Mouse (Mus musculus) kidney, embryonic 15.5 days (tissue): ENCODE data around the gene Cracr2a. TPM values are rescaled to one million over a fixed set of nuclear protein-coding genes. Genes with fewer than 3 reads are reported as not detected.

Experiments used
- ATAC-seq: fragments of 200-750 bp; cut with Nextera tagmentation; replicated peaks from 2 replicates; pipeline ENCODE4 v1.8.0; 2017; ENCODE audit warnings: moderate TSS enrichment; ENCODE audit not compliant: low FRiP score
- H3K27ac ChIP-seq: fragments of 300-500 bp; sonication (generic); 2 replicates; pipeline ENCODE4 v1.5.1; 2015; ENCODE audit warnings: mild to moderate bottlenecking, inconsistent platforms
- H3K27me3 ChIP-seq: fragments of 300-500 bp; sonication (generic); 2 replicates; pipeline ENCODE4 v1.6.1; 2015; ENCODE audit warnings: inconsistent platforms
- H3K36me3 ChIP-seq: fragments of 300-500 bp; sonication (generic); 2 replicates; pipeline ENCODE4 v1.6.1; 2015; ENCODE audit warnings: inconsistent platforms
- H3K4me1 ChIP-seq: fragments of 300-500 bp; sonication (generic); 2 replicates; pipeline ENCODE4 v1.6.1; 2015; ENCODE audit warnings: inconsistent platforms
- H3K4me2 ChIP-seq: fragments of 300-500 bp; sonication (generic); 2 replicates; pipeline ENCODE4 v1.6.1; 2015; ENCODE audit warnings: moderate library complexity, mild to moderate bottlenecking, inconsistent platforms
- H3K4me3 ChIP-seq: fragments of 300-500 bp; sonication (generic); replicated peaks from 2 replicates; pipeline ENCODE4 v1.5.1; 2015; ENCODE audit warnings: mild to moderate bottlenecking, inconsistent platforms
- H3K9ac ChIP-seq: fragments of 300-500 bp; sonication (generic); 2 replicates; pipeline ENCODE4 v1.6.1; 2015; ENCODE audit warnings: mild to moderate bottlenecking, inconsistent platforms
- H3K9me3 ChIP-seq: fragments of 300-500 bp; sonication (generic); replicated peaks from 2 replicates; pipeline ENCODE4 v1.6.1; 2016; ENCODE audit warnings: inconsistent platforms
- WGBS: fragments of 180-500 bp; shearing (Covaris S2); methylation state at CpG from one replicate; pipeline ENCODE4 v1.1.7; 2015; ENCODE audit warnings: mixed read lengths; 5-methylcytosine and 5-hydroxymethylcytosine counted together
- polyA plus RNA-seq: library from polyadenylated mRNA; unstranded; fragments of >200 nt; fragmentation: Nextera tagmentation; extraction: Ambion mirVana; gene quantifications from 2 replicates; pipeline ENCODE4 v1.2.1, GENCODE M21; 2015

Cracr2a gene
- polyA plus RNA-seq, 1 experiment from 2014 or later: 1.9 TPM

DNA sequence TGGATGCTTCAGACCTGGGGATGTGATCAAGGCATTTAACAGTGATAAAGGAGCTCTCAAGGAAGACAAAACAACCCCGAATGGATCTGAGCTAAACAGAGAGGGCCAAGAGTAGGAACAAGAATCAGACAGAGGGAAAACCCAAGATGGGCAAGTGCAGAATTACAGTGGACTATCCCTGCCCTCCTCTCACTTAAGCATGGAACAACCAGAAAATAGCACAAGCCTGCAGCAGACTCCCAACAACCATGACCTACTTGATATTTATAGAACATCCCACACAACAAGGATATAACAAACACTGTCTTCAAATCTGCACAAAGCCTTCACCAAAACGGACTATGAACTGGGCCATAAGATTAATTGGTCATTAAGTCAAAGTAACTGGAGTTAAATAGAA lies 23.0 kb upstream of the Cracr2a start:
- H3K9ac ChIP-seq: no peak overlapping the region
- no peak overlapping the region for H3K4me2 ChIP-seq
- no peak for ATAC-seq
- WGBS: 60% methylated on average over 2 of the region's 2 CpGs
- H3K27ac ChIP-seq: no peak overlapping the region
- H3K36me3 ChIP-seq: no peaks in the 10 kb centered on the region
- no peak overlapping the region for H3K4me3 ChIP-seq
- H3K9me3 ChIP-seq: no peaks in the 10 kb centered on the region
- H3K4me1 ChIP-seq: 0 out of 2 replicates have a peak, but pooled peaks cover 2% of the 10 kb centered on the region
- H3K27me3 ChIP-seq: peaks cover 24% of the 10 kb centered on the region

GRCm38 (mm10) chr6:127539226-127539625 lies 21.9 kb upstream of the Cracr2a start:
- no peak overlapping the region for H3K9ac ChIP-seq
- WGBS: 85% methylated on average over 4 of the region's 4 CpGs
- no peak overlapping the region for H3K27ac ChIP-seq
- no peaks in the 10 kb centered on the region for H3K9me3 ChIP-seq
- no peak for ATAC-seq
- no peak overlapping the region for H3K4me3 ChIP-seq
- no peaks in the 10 kb centered on the region for H3K36me3 ChIP-seq
- no peak overlapping the region for H3K4me2 ChIP-seq
- peaks cover 30% of the 10 kb centered on the region for H3K27me3 ChIP-seq
- 0 out of 2 replicates have a peak, but pooled peaks cover 2% of the 10 kb centered on the region for H3K4me1 ChIP-seq

GRCm38 (mm10) chr6:127539659-127540058 lies 21.5 kb upstream of the Cracr2a start:
- Histone ChIP-seq H3K4me3 (no peak overlapping the region), H3K4me2 (no peak overlapping the region), H3K27me3 (peaks cover 30% of the 10 kb centered on the region), H3K27ac (no peak overlapping the region), H3K4me1 (0 out of 2 replicates have a peak, but pooled peaks cover 2% of the 10 kb centered on the region), H3K9ac (no peak overlapping the region), H3K36me3 (no peaks in the 10 kb centered on the region), H3K9me3 (no peaks in the 10 kb centered on the region)
- ATAC-seq: no peak
- 72% methylated on average over 5 of the region's 5 CpGs for WGBS

DNA sequence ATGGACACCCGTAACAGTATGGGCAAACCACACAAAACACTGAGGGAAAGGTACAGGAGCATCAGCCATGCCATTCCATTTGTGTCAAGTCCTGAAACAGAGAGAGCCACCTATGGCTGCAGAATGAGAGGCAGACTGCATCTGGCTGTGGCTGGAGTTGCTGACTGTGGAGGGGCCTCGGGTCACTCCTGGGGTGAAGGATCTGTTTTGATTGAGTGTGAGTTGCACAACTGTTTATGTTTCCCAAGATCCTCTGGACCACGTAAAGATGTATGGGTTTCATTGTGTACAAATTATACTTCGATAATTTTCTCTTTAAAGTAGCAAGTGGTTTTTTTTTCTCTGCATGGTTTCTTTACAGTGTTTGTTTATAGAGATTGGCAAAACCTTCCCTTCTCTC lies 20.6 kb upstream of the Cracr2a start:
- H3K4me2 ChIP-seq: no peak overlapping the region

GRCm38 (mm10) chr6:127541617-127542374 lies 19.3 kb upstream of the Cracr2a start:
- Histone ChIP-seq H3K36me3 (no peaks in the 10 kb centered on the region), H3K4me2 (no peak overlapping the region), H3K27ac (no peak overlapping the region), H3K27me3 (peaks cover 30% of the 10 kb centered on the region), H3K4me3 (no peak overlapping the region), H3K4me1 (peaks cover 12% of the 10 kb centered on the region), H3K9me3 (no peaks in the 10 kb centered on the region), H3K9ac (no peak overlapping the region)
- no peak; the same call in 1 of the 2 replicates for ATAC-seq
- 30% methylated on average over 18 of the region's 18 CpGs for WGBS

More for the DNA sequence above, 20.6 kb upstream of the Cracr2a start:
- H3K4me3 ChIP-seq: no peak overlapping the region
- no peak overlapping the region for H3K27ac ChIP-seq
- no peak overlapping the region for H3K9ac ChIP-seq
- peaks cover 30% of the 10 kb centered on the region for H3K27me3 ChIP-seq
- WGBS: 53% methylated on average over 4 of the region's 4 CpGs
- no peak for ATAC-seq
- no peaks in the 10 kb centered on the region for H3K9me3 ChIP-seq
- H3K4me1 ChIP-seq: peaks cover 2% of the 10 kb centered on the region; the same call in 1 of the 2 replicates
- no peaks in the 10 kb centered on the region for H3K36me3 ChIP-seq

DNA sequence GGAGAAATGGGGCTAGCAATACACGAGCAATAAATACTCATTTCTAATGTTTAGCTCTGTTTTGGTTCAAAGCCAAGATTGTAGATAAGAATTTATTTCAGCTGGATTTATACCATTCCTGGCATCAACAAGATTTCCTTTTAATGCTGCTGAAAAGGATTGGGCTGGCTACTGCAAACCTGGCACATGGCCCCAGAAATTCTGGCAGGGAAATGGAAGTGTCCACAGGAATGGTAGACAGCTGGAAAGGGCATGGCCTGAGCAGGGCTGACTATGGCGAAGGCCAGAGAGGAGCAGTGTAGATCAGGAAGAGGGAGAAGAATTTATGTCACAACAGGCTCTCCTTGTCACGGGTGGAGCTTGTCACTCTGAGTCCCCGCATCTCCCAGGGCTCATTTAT lies 14.5 kb upstream of the Cracr2a start:
- Histone ChIP-seq H3K27ac (no peak overlapping the region), H3K9me3 (no peaks in the 10 kb centered on the region), H3K4me2 (no peak overlapping the region; the same call in 1 of the 2 replicates), H3K36me3 (no peaks in the 10 kb centered on the region), H3K4me1 (peaks cover 33% of the 10 kb centered on the region), H3K27me3 (peaks cover 19% of the 10 kb centered on the region), H3K9ac (no peak overlapping the region), H3K4me3 (no peak overlapping the region)
- WGBS: 19% methylated on average over 4 of the region's 4 CpGs
- peak; percentile 90 for ATAC-seq

- peaks cover 19% of the 10 kb centered on the region; the same call in 1 of the 2 replicates for H3K4me1 ChIP-seq
- H3K4me2 ChIP-seq: no peak overlapping the region
- H3K9me3 ChIP-seq: no peaks in the 10 kb centered on the region
- no peaks in the 10 kb centered on the region for H3K36me3 ChIP-seq
- no peak for ATAC-seq
- 83% methylated on average over 4 of the region's 4 CpGs for WGBS
- peaks cover 2% of the 10 kb centered on the region; the same call in 1 of the 2 replicates for H3K27me3 ChIP-seq
- no peak overlapping the region for H3K4me3 ChIP-seq
- H3K27ac ChIP-seq: no peak overlapping the region
- H3K9ac ChIP-seq: no peak overlapping the region
These were observed 8.2 kb upstream of the Cracr2a start for GRCm38 (mm10) chr6:127552940-127553339.

DNA sequence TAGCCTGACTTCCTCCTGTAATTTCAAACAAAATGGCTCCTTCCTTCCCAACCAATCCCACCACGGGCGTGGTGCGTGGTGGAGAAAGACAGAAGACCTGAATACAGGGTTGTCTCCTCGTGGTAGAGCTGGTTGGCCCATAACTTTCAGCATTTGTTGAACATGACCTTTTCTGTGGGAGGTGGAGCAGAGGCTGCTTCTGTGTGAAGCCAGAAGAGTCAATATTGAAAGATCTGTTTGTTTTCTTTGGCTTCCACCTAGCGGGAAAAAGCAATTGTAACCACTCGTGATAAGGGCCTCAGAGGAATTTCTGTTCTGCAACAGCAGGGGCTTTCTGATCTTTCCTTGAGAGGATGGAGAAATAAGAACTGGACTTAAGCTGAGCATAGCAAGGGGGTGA lies 5.6 kb upstream of the Cracr2a start:
- 57% methylated on average over 6 of the region's 6 CpGs for WGBS
- Histone ChIP-seq H3K27me3 (0 out of 2 replicates have a peak, but pooled peaks cover 1% of the 10 kb centered on the region), H3K27ac (no peak overlapping the region), H3K9ac (no peak overlapping the region), H3K4me3 (no peak overlapping the region), H3K4me1 (peaks cover 10% of the 10 kb centered on the region), H3K9me3 (no peaks in the 10 kb centered on the region), H3K36me3 (no peaks in the 10 kb centered on the region), H3K4me2 (no peak overlapping the region)
- ATAC-seq: no peak

GRCm38 (mm10) chr6:127560872-127561230 lies 287 bp upstream of the Cracr2a start:
- Histone ChIP-seq H3K36me3 (no peaks in the 10 kb centered on the region), H3K4me3 (peak overlapping the region; percentile 50), H3K9ac (peak overlapping the region; percentile 32), H3K4me1 (peaks cover 13% of the 10 kb centered on the region), H3K9me3 (no peaks in the 10 kb centered on the region), H3K4me2 (peak overlapping the region; percentile 67), H3K27me3 (no peaks in the 10 kb centered on the region), H3K27ac (peak overlapping the region; percentile 70)
- ATAC-seq: no peak; the same call in 1 of the 2 replicates
- 8% methylated on average over 7 of the region's 7 CpGs for WGBS

- no peak for ATAC-seq
- no peaks in the 10 kb centered on the region for H3K27me3 ChIP-seq
- H3K4me2 ChIP-seq: no peak overlapping the region
- H3K9me3 ChIP-seq: no peaks in the 10 kb centered on the region
- 67% methylated on average over 4 of the region's 4 CpGs for WGBS
- no peak overlapping the region for H3K27ac ChIP-seq
- H3K36me3 ChIP-seq: no peaks in the 10 kb centered on the region
- H3K4me1 ChIP-seq: peaks cover 15% of the 10 kb centered on the region
- H3K9ac ChIP-seq: no peak overlapping the region
- no peak overlapping the region for H3K4me3 ChIP-seq
These were observed 2.4 kb downstream of the Cracr2a start for GRCm38 (mm10) chr6:127563511-127563910.

- H3K4me1 ChIP-seq: peaks cover 7% of the 10 kb centered on the region; the same call in 1 of the 2 replicates
- 66% methylated on average over 7 of the region's 7 CpGs for WGBS
- no peaks in the 10 kb centered on the region for H3K9me3 ChIP-seq
- H3K36me3 ChIP-seq: no peaks in the 10 kb centered on the region
- H3K27ac ChIP-seq: no peak overlapping the region
- no peak overlapping the region for H3K4me2 ChIP-seq
- no peak overlapping the region for H3K9ac ChIP-seq
- no peak for ATAC-seq
- no peak overlapping the region for H3K4me3 ChIP-seq
- no peaks in the 10 kb centered on the region for H3K27me3 ChIP-seq
These were observed 5.0 kb downstream of the Cracr2a start for GRCm38 (mm10) chr6:127565951-127566732.
